Mouse (Mus musculus): ENCODE results near the gene Smim5. TPM values are rescaled to one million over a fixed set of nuclear protein-coding genes. Genes with fewer than 3 reads are reported as not detected.

Gene Smim5
- polyA plus RNA-seq, 1 experiment = not detected

- H3K4me3 ChIP-seq (ENCODE audit: insufficient read depth, low read length) = no peak overlapping the region
- H3K4me1 ChIP-seq (ENCODE audit: control insufficient read depth, insufficient read depth, low read length) = no peaks in the 10 kb centered on the region
- no peak for TF ChIP-seq CTCF (IDR thresholded peaks at IDR 0.05; ENCODE audit: low read depth, low read length)
- TF ChIP-seq POLR2A (IDR thresholded peaks at IDR 0.05; ENCODE audit: borderline replicate concordance, low read depth, low read length) = no peak
- H3K27ac ChIP-seq (ENCODE audit: insufficient read depth, low read depth, low read length) = no peak overlapping the region
These were observed 46.6 kb downstream of the Smim5 start for GRCm38 (mm10) chr11:115946221-115946828.

GRCm38 (mm10) chr11:115948316-115948715 is 48.5 kb downstream of the Smim5 start:
- Histone ChIP-seq H3K27ac (ENCODE audit: insufficient read depth, low read depth, low read length) (no peak overlapping the region), H3K4me1 (ENCODE audit: control insufficient read depth, insufficient read depth, low read length) (no peaks in the 10 kb centered on the region), H3K4me3 (ENCODE audit: insufficient read depth, low read length) (no peak overlapping the region)
- TF ChIP-seq POLR2A (IDR thresholded peaks at IDR 0.05; ENCODE audit: borderline replicate concordance, low read depth, low read length) = no peak
- no peak for TF ChIP-seq CTCF (IDR thresholded peaks at IDR 0.05; ENCODE audit: low read depth, low read length)

- TF ChIP-seq POLR2A (IDR thresholded peaks at IDR 0.05; ENCODE audit: borderline replicate concordance, low read depth, low read length) (no peak), CTCF (IDR thresholded peaks at IDR 0.05; ENCODE audit: low read depth, low read length) (no peak)
- Histone ChIP-seq H3K4me1 (ENCODE audit: control insufficient read depth, insufficient read depth, low read length) (peaks cover 11% of the 10 kb centered on the region; the same call in 1 of the 2 replicates), H3K4me3 (ENCODE audit: insufficient read depth, low read length) (no peak overlapping the region), H3K27ac (ENCODE audit: insufficient read depth, low read depth, low read length) (no peak overlapping the region)
These were observed 51.0 kb downstream of the Smim5 start for GRCm38 (mm10) chr11:115950719-115951118.

- TF ChIP-seq POLR2A (IDR thresholded peaks at IDR 0.05; ENCODE audit: borderline replicate concordance, low read depth, low read length) (no peak), CTCF (IDR thresholded peaks at IDR 0.05; ENCODE audit: low read depth, low read length) (no peak)
- Histone ChIP-seq H3K4me1 (ENCODE audit: control insufficient read depth, insufficient read depth, low read length) (peaks cover 11% of the 10 kb centered on the region; the same call in 1 of the 2 replicates), H3K4me3 (ENCODE audit: insufficient read depth, low read length) (no peak overlapping the region), H3K27ac (ENCODE audit: insufficient read depth, low read depth, low read length) (no peak overlapping the region)
These were observed 54.9 kb downstream of the Smim5 start for GRCm38 (mm10) chr11:115954712-115955111.

DNA sequence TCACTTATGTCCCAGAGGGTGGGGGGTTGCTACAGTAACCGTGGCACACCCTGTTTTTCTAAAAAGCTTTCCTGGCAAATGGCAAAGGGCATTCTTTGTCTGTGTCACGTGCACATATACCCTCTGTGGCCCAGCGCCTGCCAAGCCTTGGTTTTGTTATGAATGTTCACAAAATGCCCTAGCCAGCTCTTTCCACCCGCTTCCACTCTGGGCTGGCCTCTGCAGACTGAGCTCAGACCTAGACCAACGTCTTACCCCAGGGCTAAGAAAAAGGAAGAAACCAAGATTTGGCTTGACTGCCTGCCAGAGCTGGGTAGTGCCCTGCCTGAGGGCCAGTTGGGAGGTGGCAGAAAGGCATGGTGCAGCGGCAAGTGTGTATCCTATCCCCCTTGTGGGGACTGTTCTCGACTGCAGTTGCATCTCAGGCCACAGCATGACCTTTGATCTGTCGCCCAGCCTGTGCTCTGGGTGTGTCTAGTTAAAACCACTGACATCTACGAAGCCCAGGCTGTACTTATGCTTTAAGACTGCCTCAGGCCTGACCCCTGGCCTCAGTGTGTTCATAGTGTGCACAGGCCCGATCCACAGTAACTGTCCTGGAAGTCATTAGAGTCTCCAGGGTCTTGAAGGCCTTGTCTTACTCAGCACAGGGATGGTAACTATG is 55.6 kb downstream of the Smim5 start:
- Histone ChIP-seq H3K27ac (ENCODE audit: insufficient read depth, low read depth, low read length) (no peak overlapping the region), H3K4me3 (ENCODE audit: insufficient read depth, low read length) (no peak overlapping the region), H3K4me1 (ENCODE audit: control insufficient read depth, insufficient read depth, low read length) (peaks cover 11% of the 10 kb centered on the region; the same call in 1 of the 2 replicates)
- no peak for TF ChIP-seq POLR2A (IDR thresholded peaks at IDR 0.05; ENCODE audit: borderline replicate concordance, low read depth, low read length)
- TF ChIP-seq CTCF (IDR thresholded peaks at IDR 0.05; ENCODE audit: low read depth, low read length) = no peak

Other genes starting within 250 kb of the Smim5 start
- gene Grb2, start 191.4 kb upstream of the Smim5 start, polyA plus RNA-seq (2012; ENCODE audit: insufficient read depth, insufficient read length, missing spikeins) = 251 and 274 TPM in 2 replicates
- 18.0 and 21.7 TPM in 2 replicates for gene Tmem94, start 134.5 kb upstream of the Smim5 start, polyA plus RNA-seq (2012; ENCODE audit: insufficient read depth, insufficient read length, missing spikeins)
- gene Caskin2, start 86.3 kb upstream of the Smim5 start, polyA plus RNA-seq (2012; ENCODE audit: insufficient read depth, insufficient read length, missing spikeins) = 3.9 and 5.6 TPM in 2 replicates
- gene Tsen54, start 85.2 kb upstream of the Smim5 start, polyA plus RNA-seq (2012; ENCODE audit: insufficient read depth, insufficient read length, missing spikeins) = 10.6 and 14.4 TPM in 2 replicates
- gene Llgl2, start 75.9 kb upstream of the Smim5 start, polyA plus RNA-seq (2012; ENCODE audit: insufficient read depth, insufficient read length, missing spikeins) = 4.0 and 4.9 TPM in 2 replicates
- gene Myo15b, start 41.6 kb upstream of the Smim5 start, polyA plus RNA-seq (2012; ENCODE audit: insufficient read depth, insufficient read length, missing spikeins) = not detected in 2 replicates
- not detected in 2 replicates for gene Smim6, start 12.1 kb downstream of the Smim5 start, polyA plus RNA-seq (2012; ENCODE audit: insufficient read depth, insufficient read length, missing spikeins)
- 23.6 and 24.5 TPM in 2 replicates for gene Sap30bp, start 33.3 kb downstream of the Smim5 start, polyA plus RNA-seq (2012; ENCODE audit: insufficient read depth, insufficient read length, missing spikeins)
- gene Recql5, start 33.5 kb downstream of the Smim5 start, polyA plus RNA-seq (2012; ENCODE audit: insufficient read depth, insufficient read length, missing spikeins) = 19.9 and 21.5 TPM in 2 replicates
- gene Itgb4, start 74.7 kb downstream of the Smim5 start, polyA plus RNA-seq (2012; ENCODE audit: insufficient read depth, insufficient read length, missing spikeins) = 0.23 TPM in 1 of 2 replicates, not detected in the other
- gene Galk1, start 112.8 kb downstream of the Smim5 start, polyA plus RNA-seq (2012; ENCODE audit: insufficient read depth, insufficient read length, missing spikeins) = 12.2 and 14.4 TPM in 2 replicates
- 431 and 432 TPM in 2 replicates for gene H3f3b, start 128.0 kb downstream of the Smim5 start, polyA plus RNA-seq (2012; ENCODE audit: insufficient read depth, insufficient read length, missing spikeins)
- 24.9 and 28.1 TPM in 2 replicates for gene Unk, start 130.4 kb downstream of the Smim5 start, polyA plus RNA-seq (2012; ENCODE audit: insufficient read depth, insufficient read length, missing spikeins)
- 23.2 and 32.3 TPM in 2 replicates for gene Unc13d, start 178.0 kb downstream of the Smim5 start, polyA plus RNA-seq (2012; ENCODE audit: insufficient read depth, insufficient read length, missing spikeins)
- gene Wbp2, start 187.0 kb downstream of the Smim5 start, polyA plus RNA-seq (2012; ENCODE audit: insufficient read depth, insufficient read length, missing spikeins) = 134 and 155 TPM in 2 replicates
- 32.1 and 38.5 TPM in 2 replicates for gene Trim47, start 227.2 kb downstream of the Smim5 start, polyA plus RNA-seq (2012; ENCODE audit: insufficient read depth, insufficient read length, missing spikeins)
- gene Trim65, start 231.2 kb downstream of the Smim5 start, polyA plus RNA-seq (2012; ENCODE audit: insufficient read depth, insufficient read length, missing spikeins) = 22.4 and 23.4 TPM in 2 replicates
- 19.2 and 31.8 TPM in 2 replicates for gene Mrpl38, start 238.9 kb downstream of the Smim5 start, polyA plus RNA-seq (2012; ENCODE audit: insufficient read depth, insufficient read length, missing spikeins)

Measured in bone marrow macrophage, adult 2 months (primary cell).